Mouse (Mus musculus) midbrain, embryonic 13.5 days (tissue): Measurements from ENCODE around the gene Usp21. TPM values are rescaled to one million over a fixed set of nuclear protein-coding genes. Genes with fewer than 3 reads are reported as not detected.
A peak's percentile ranks its signal among the peaks of the same experiment; 100 is the strongest.

Experiments
- ATAC-seq: fragments of 200-750 bp; cut with Nextera tagmentation; 2 replicates; pipeline ENCODE4 v1.8.0; 2017; ENCODE audit warnings: mild to moderate bottlenecking, moderate TSS enrichment, moderate library complexity
- H3K27ac ChIP-seq: fragments of 300-500 bp; sonication (generic); 2 replicates; pipeline ENCODE4 v1.5.1; 2015; ENCODE audit warnings: inconsistent platforms, mild to moderate bottlenecking, moderate library complexity
- H3K27me3 ChIP-seq: fragments of 300-500 bp; sonication (generic); 2 replicates; pipeline ENCODE4 v1.6.1; 2015; ENCODE audit warnings: mild to moderate bottlenecking, inconsistent platforms
- H3K36me3 ChIP-seq: fragments of 300-500 bp; sonication (generic); 2 replicates; pipeline ENCODE4 v1.6.1; 2015; ENCODE audit warnings: mild to moderate bottlenecking, inconsistent platforms
- H3K4me1 ChIP-seq: fragments of 300-500 bp; sonication (generic); replicated peaks from 2 replicates; pipeline ENCODE4 v1.6.1; 2015; ENCODE audit warnings: inconsistent platforms
- H3K4me2 ChIP-seq: fragments of 300-500 bp; sonication (generic); replicated peaks from 2 replicates; pipeline ENCODE4 v1.6.1; 2015; ENCODE audit warnings: moderate library complexity, mild to moderate bottlenecking, inconsistent platforms
- H3K4me3 ChIP-seq: fragments of 300-500 bp; sonication (generic); replicated peaks from 2 replicates; pipeline ENCODE4 v1.5.1; 2015; ENCODE audit warnings: mild to moderate bottlenecking, inconsistent platforms
- H3K9ac ChIP-seq: fragments of 300-500 bp; sonication (generic); replicated peaks from 2 replicates; pipeline ENCODE4 v1.6.1; 2015; ENCODE audit warnings: mild to moderate bottlenecking, inconsistent platforms
- H3K9me3 ChIP-seq: fragments of 300-500 bp; sonication (generic); 2 replicates; pipeline ENCODE4 v1.6.1; 2016; ENCODE audit warnings: mild to moderate bottlenecking, inconsistent platforms
- WGBS: fragments of 180-500 bp; shearing (Covaris S2); methylation state at CpG from one replicate; pipeline ENCODE4 v1.1.7; 2015; 5-methylcytosine and 5-hydroxymethylcytosine counted together
- polyA plus RNA-seq: library from polyadenylated mRNA; unstranded; fragments of >200 nt; fragmentation: Nextera tagmentation; extraction: Ambion mirVana; gene quantifications from 2 replicates; pipeline ENCODE4 v1.2.1, GENCODE M21; 2015

The Usp21 gene
- polyA plus RNA-seq, 1 experiment from 2014 or later, result 121 TPM

- Histone ChIP-seq H3K9ac (peak overlapping the region; percentile 58), H3K27me3 (peaks cover 8% of the 10 kb centered on the region; the same call in 1 of the 2 replicates), H3K4me3 (peak overlapping the region; percentile 31), H3K9me3 (no peaks in the 10 kb centered on the region), H3K27ac (peak overlapping the region; percentile 82), H3K4me2 (peak overlapping the region; percentile 55), H3K4me1 (peaks cover 12% of the 10 kb centered on the region), H3K36me3 (peaks cover 7% of the 10 kb centered on the region)
- WGBS, result 8% methylated on average over 8 of the region's 8 CpGs
- ATAC-seq, result peak; percentile 79
Observed at GRCm38 (mm10) chr1:171262594-171263130, 25.1 kb downstream of the Usp21 start.

GRCm38 (mm10) chr1:171260316-171260715 is 27.5 kb downstream of the Usp21 start:
- ATAC-seq, result no peak
- WGBS, result 91% methylated on average over 3 of the region's 3 CpGs
- Histone ChIP-seq H3K36me3 (peaks cover 7% of the 10 kb centered on the region), H3K9me3 (no peaks in the 10 kb centered on the region), H3K27ac (no peak overlapping the region), H3K9ac (no peak overlapping the region), H3K4me3 (no peak overlapping the region), H3K4me1 (peaks cover 12% of the 10 kb centered on the region), H3K4me2 (no peak overlapping the region), H3K27me3 (peaks cover 4% of the 10 kb centered on the region; the same call in 1 of the 2 replicates)

- no peaks in the 10 kb centered on the region for H3K9me3 ChIP-seq
- H3K36me3 ChIP-seq, result peaks cover 7% of the 10 kb centered on the region
- 83% methylated on average over 17 of the region's 17 CpGs for WGBS
- H3K4me3 ChIP-seq, result no peak overlapping the region
- H3K27me3 ChIP-seq, result no peaks in the 10 kb centered on the region
- no peak overlapping the region for H3K4me2 ChIP-seq
- no peak overlapping the region for H3K9ac ChIP-seq
- ATAC-seq, result no peak
- H3K4me1 ChIP-seq, result peaks cover 12% of the 10 kb centered on the region
- no peak overlapping the region for H3K27ac ChIP-seq
Observed at GRCm38 (mm10) chr1:171258921-171259320, 28.9 kb downstream of the Usp21 start.

DNA sequence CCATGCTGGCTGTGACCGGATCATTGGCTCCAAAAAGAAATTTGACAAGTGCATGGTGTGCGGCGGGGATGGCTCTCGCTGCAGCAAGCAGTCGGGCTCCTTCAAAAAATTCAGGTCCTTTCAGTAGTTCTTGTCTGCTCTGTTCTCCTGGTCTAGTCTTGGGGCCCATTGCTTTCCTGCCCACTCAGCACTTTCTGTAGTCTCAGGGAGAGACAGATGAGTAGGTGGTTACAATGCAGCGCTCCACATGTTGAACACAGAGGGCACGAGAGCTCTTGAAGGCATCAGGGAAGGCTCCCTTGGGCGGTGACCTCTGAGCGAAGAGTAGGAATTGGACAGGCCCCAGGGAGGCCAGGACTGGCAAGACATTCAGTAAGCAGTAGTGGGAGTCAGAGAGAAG is 30.0 kb downstream of the Usp21 start:
- no peaks in the 10 kb centered on the region for H3K27me3 ChIP-seq
- peaks cover 8% of the 10 kb centered on the region for H3K4me1 ChIP-seq
- no peak for ATAC-seq
- H3K9me3 ChIP-seq, result no peaks in the 10 kb centered on the region
- H3K4me3 ChIP-seq, result no peak overlapping the region
- H3K4me2 ChIP-seq, result no peak overlapping the region
- no peak overlapping the region for H3K9ac ChIP-seq
- peaks cover 7% of the 10 kb centered on the region for H3K36me3 ChIP-seq
- H3K27ac ChIP-seq, result no peak overlapping the region
- WGBS, result 91% methylated on average over 9 of the region's 9 CpGs

DNA sequence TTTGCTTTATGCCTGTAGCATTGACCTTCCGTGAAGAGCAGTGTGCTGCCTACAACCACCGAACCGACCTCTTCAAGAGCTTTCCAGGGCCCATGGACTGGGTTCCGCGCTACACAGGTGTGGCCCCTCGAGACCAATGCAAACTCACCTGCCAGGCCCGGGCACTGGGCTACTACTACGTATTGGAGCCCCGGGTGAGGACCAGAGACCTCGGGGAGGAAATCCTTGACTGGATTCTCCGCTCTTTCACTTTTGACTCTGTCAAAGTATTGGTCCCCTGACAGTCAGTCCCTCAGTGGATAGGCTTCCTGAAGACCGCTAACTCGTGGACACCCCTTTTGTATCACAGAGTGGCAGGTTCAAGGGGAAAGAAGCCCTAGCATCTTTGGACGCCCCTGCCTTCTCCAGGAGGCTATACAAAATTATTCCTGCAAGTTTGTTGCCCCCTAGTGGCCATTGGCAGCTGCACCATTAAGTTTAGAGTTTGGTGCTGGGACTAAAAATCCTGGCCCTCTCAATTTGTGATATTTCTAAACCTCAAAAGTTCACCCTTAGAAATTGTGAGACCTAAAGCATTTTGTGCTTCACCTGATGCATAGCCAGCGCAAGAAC is 30.7 kb downstream of the Usp21 start:
- Histone ChIP-seq H3K4me1 (peaks cover 7% of the 10 kb centered on the region), H3K4me3 (no peak overlapping the region), H3K9me3 (no peaks in the 10 kb centered on the region), H3K36me3 (peaks cover 7% of the 10 kb centered on the region), H3K27me3 (no peaks in the 10 kb centered on the region), H3K9ac (no peak overlapping the region), H3K27ac (no peak overlapping the region), H3K4me2 (no peak overlapping the region)
- no peak for ATAC-seq
- 68% methylated on average over 15 of the region's 15 CpGs for WGBS

DNA sequence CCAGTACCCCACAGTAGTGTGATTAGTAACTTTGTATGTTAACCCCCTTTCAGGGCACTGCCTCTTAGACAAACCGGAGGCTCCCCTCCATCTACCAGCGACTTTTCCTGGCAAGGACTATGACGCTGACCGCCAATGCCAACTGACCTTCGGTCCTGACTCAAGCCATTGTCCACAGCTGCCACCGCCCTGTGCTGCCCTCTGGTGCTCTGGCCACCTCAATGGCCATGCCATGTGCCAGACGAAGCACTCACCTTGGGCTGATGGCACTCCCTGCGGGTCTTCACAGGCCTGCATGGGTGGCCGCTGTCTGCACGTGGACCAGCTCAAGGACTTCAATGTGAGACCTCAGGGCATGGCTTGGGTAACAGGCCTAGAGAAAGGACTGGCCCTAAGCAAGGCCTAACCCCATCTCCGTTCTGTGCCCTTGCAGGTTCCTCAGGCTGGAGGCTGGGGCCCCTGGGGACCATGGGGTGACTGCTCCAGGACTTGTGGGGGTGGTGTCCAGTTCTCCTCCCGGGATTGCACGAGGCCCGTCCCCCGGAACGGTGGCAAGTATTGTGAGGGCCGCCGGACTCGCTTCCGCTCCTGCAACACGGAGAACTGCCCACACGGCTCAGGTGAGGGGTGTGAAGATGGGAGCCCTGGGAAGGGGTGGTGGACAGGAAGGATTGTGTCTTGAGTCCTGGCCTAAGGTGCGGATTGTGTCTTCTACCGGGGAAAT is 31.5 kb downstream of the Usp21 start:
- 91% methylated on average over 24 of the region's 24 CpGs for WGBS
- H3K4me2 ChIP-seq, result no peak overlapping the region
- H3K4me3 ChIP-seq, result no peak overlapping the region
- H3K9ac ChIP-seq, result no peak overlapping the region
- H3K4me1 ChIP-seq, result peaks cover 14% of the 10 kb centered on the region
- no peak for ATAC-seq
- no peaks in the 10 kb centered on the region for H3K9me3 ChIP-seq
- no peaks in the 10 kb centered on the region for H3K27me3 ChIP-seq
- H3K36me3 ChIP-seq, result peaks cover 7% of the 10 kb centered on the region
- H3K27ac ChIP-seq, result no peak overlapping the region

GRCm38 (mm10) chr1:171252415-171252814 is 35.4 kb downstream of the Usp21 start:
- H3K4me3 ChIP-seq, result no peak overlapping the region; the same call in 1 of the 2 replicates
- 49% methylated on average over 17 of the region's 17 CpGs for WGBS
- peak overlapping the region; percentile 45 for H3K27ac ChIP-seq

DNA sequence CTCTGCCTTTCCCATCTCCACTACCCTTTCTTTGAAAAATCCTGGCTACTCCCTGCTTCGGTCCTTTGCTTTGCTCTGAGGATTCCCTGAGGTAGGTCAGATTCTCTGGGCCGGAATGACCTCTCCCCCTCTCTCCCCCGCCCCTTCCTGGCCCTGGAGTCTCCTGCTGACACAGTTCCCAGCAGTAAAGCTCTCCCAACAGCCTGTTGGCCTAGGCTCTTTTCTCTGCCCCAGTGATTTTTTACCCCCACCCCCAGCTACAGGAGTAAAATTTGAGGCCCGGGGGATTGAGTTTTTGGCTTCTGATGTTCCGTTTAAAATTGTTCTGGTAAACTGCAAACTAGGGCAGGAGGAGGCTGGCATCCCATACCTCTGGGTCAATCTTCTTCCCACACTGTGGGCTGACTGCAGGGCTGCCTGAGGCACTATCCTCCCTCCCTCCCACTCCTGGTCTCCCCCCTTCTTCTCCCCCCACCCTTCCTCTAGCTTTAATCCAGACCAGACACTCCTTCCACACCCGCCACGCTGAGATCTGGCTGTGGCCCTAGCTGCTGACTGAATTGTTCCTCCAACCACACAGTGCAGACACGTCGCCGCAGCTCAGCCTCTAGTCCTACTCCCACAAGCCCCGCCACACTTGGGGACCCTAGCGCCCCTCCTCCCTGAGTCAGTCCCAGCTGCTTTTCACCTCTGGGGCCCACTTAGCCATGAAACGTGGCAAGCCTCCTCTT is 36.0 kb downstream of the Usp21 start:
- Histone ChIP-seq H3K27me3 (no peaks in the 10 kb centered on the region), H3K4me2 (peak overlapping the region; percentile 56), H3K9ac (peak overlapping the region; percentile 53), H3K36me3 (no peaks in the 10 kb centered on the region), H3K4me1 (peaks cover 46% of the 10 kb centered on the region), H3K9me3 (no peaks in the 10 kb centered on the region), H3K27ac (peak overlapping the region; percentile 45), H3K4me3 (peak overlapping the region; percentile 23)
- ATAC-seq, result no peak
- 3% methylated on average over 13 of the region's 13 CpGs for WGBS

More at GRCm38 (mm10) chr1:171252415-171252814, 35.4 kb downstream of the Usp21 start:
- peak overlapping the region; percentile 56 for H3K4me2 ChIP-seq
- no peaks in the 10 kb centered on the region for H3K36me3 ChIP-seq
- H3K9me3 ChIP-seq, result no peaks in the 10 kb centered on the region
- no peak for ATAC-seq
- peak overlapping the region; percentile 53; the same call in 1 of the 2 replicates for H3K9ac ChIP-seq
- H3K27me3 ChIP-seq, result no peaks in the 10 kb centered on the region
- peaks cover 44% of the 10 kb centered on the region for H3K4me1 ChIP-seq

DNA sequence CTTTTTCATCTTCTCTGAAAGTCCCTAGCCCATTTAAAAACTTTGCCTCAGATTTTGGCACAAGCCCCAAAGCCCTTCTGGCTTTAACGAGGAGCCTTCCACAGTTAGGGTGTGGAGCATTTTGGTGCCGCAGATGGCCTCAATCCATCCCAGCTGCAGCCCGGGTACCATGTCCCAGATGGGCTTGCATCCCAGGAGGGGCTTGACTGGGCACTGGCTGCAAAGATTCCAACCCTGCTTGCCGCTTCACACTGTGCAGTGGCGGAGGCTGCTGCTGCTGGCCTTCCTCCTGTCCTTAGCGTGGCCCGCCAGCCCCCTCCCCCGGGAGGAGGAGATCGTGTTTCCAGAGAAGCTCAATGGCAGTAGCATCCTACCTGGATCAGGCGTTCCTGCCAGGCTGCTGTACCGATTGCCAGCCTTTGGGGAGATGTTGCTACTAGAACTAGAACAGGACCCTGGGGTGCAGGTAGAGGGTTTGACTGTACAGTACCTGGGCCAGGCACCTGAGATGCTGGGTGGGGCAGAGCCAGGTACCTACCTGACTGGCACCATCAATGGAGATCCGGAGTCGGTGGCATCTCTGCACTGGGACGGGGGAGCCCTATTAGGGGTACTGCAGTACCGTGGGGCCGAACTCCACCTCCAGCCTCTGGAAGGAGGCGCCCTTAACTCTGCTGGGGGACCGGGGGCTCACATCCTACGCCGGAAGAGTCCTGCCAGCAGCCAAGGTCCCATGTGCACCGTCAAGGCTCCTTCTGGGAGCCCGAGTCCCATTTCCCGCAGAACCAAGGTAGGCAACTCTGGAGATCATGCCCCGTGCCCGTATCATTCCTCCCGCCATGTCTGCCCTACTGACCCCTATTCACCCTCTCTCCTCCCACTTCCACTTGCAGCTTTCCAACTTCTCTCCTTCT is 36.9 kb downstream of the Usp21 start, which contains the start of gene Ndufs2:
Gene Ndufs2 (minus strand): TSS at position 709 of the 914 bp plus-strand sequence.
- H3K4me3 ChIP-seq, result peak within 1 kb of the TSS; percentile 23
- H3K36me3 ChIP-seq, result no peaks in the 10 kb centered on the region
- peak within 1 kb of the TSS; percentile 56 for H3K4me2 ChIP-seq
- peaks cover 51% of the 10 kb centered on the region for H3K4me1 ChIP-seq
- no peak for ATAC-seq
- no peaks in the 10 kb centered on the region for H3K9me3 ChIP-seq
- H3K27me3 ChIP-seq, result no peaks in the 10 kb centered on the region
- peak within 1 kb of the TSS; percentile 53 for H3K9ac ChIP-seq
- 13% methylated on average over 26 of the region's 26 CpGs for WGBS
- H3K27ac ChIP-seq, result peak within 1 kb of the TSS; percentile 49

DNA sequence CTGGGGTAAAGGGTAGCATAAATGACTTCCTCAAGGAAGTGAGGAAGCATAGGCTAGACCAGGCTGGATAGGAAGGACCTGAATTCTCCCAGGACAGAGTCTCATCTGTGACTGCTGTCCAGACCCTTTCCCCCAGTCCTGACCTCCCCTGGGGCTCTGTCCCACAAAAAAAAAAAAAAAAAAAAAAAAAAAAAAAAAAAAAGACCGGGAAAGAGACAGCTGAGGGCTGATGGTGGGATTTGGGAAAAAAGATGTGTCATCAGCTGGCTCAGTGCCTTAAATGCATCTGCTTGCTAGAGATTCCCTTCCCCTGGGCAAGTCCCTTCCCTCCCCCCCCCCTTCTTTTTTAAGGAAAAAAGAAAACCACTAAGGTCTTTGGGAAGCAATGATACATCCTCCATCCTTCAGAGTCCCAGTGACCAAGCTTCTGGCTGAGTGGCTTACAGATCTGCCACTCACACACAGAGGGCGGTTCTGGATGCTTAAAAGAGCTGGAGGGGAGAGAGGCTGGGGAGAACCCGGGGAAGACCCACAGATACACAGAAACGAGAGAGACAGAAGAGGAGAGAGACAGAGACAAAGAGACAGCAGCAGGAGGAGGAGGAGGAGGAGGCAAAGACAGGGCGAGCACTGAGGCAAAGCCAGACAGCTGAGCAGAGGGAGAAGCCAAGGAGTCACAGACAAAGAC is 37.7 kb downstream of the Usp21 start, which contains the start of gene Adamts4:
Gene Adamts4 (plus strand): TSS at position 509 of the 688 bp plus-strand sequence.
- peak within 1 kb of the TSS; percentile 49 for H3K27ac ChIP-seq
- peak within 1 kb of the TSS; percentile 23 for H3K4me3 ChIP-seq
- peak within 1 kb of the TSS; percentile 53 for H3K9ac ChIP-seq
- WGBS, result 7% methylated on average over 4 of the region's 5 CpGs
- H3K4me1 ChIP-seq, result peaks cover 57% of the 10 kb centered on the region
- no peak for ATAC-seq
- no peaks in the 10 kb centered on the region for H3K9me3 ChIP-seq
- no peaks in the 10 kb centered on the region for H3K27me3 ChIP-seq
- peaks cover 2% of the 10 kb centered on the region; the same call in 1 of the 2 replicates for H3K36me3 ChIP-seq
- H3K4me2 ChIP-seq, result peak within 1 kb of the TSS; percentile 56
